11 mouse cellular contexts compared by ENCODE assay signal in the genomic region with DNA sequence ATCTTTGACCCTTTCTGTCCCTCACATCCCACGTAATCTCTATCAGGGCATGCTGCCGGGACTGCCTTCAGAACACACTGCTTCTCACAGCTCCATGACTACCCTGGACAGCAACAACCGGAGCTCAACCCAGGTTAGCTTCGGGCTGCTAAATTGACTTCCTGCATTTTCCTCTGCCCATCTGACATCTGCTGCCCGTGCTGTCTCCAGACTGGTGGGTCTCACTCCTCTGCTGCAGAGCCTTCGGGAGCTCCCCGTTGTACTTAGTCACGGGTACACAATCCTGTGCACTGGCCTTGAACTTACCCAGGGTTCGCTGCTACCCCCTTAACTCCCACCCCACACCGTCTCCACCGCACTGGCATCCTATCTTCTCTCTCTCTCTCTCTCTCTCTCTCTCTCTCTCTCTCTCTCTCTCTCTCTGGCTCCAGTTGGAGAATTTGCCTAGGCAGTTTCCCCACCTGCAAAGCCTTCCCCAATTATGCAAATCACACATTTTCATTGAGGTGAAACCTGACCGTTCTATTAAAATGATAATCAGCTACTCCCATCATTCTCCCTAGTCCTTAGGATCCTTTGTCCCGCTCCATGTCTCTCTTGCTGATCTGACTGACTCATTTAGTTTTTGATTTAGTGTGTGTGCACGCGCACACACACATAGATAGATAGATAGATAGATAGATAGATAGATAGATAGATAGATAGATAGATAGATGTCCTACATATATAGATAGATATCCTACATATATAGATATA.
A peak's percentile ranks its signal among the peaks of the same experiment; 100 is the strongest.
DNase-seq lines count a peak whose midpoint lies in the region; ATAC-seq lines count a peak whose summit lies in the region.
"Had no signal": no experiment of that assay in that cellular context is flagged by ENCODE, and none has a peak within 500 bp of the region (broad histone marks: within the 10 kb centered on the region; RNA-seq: fewer than 3 reads in every experiment).

No protein-coding gene starts in this region.

- peak overlapping the region; percentile 32 for H3K27ac ChIP-seq in hindbrain, embryonic 14.5 days
- peak overlapping the region; percentile 18; the same call in 1 of the 2 replicates for H3K27ac ChIP-seq in neural tube, embryonic 14.5 days (ENCODE audit: low read depth, low read length)
- H3K27ac ChIP-seq: limb, embryonic 12.5 days had no signal

- H3K9ac ChIP-seq in hindbrain, embryonic 14.5 days = no peak overlapping the region
- H3K9ac ChIP-seq in neural tube, embryonic 14.5 days (replicated peaks; ENCODE audit: low read depth, low read length) = no peak overlapping the region
- H3K9ac ChIP-seq: limb, embryonic 12.5 days had no signal

- peaks cover 20% of the 10 kb centered on the region for H3K4me1 ChIP-seq in hindbrain, embryonic 14.5 days (replicated peaks; ENCODE audit: control insufficient read depth, insufficient read depth, low read length)
- H3K4me1 ChIP-seq in neural tube, embryonic 14.5 days (ENCODE audit: control insufficient read depth, insufficient read depth, low read length) = peaks cover 8% of the 10 kb centered on the region; the same call in 1 of the 2 replicates

- peak; percentile 8 to 28 for DNase-seq in kidney, postnatal 4 days
- DNase-seq in kidney, postnatal 14 days = no peak
- DNase-seq in embryo, embryonic 11.5 days (ENCODE audit: low read depth, low spot score) = peak; percentile 31
- DNase-seq in hindbrain, embryonic 14.5 days (ENCODE audit: low spot score) = no peak
- no peak for DNase-seq in layer of hippocampus, adult 9-11 months
- no peak for DNase-seq in layer of hippocampus, postnatal 14 days (ENCODE audit: low spot score in 2 of 2)
- DNase-seq: cerebellum, adult 11-12 months; thymus, adult 2 months had no signal

- peak; percentile 78; the same call in 1 of the 2 replicates for ATAC-seq in hindbrain, embryonic 14.5 days (ENCODE audit: low FRiP score)
- ATAC-seq in neural tube, embryonic 14.5 days (ENCODE audit: low read depth) = peak; percentile 81
- ATAC-seq in activated CD4-positive, CD25-positive, alpha-beta regulatory T cell, adult 4 months = no peak

- H3K4me3 ChIP-seq in hindbrain, embryonic 14.5 days (replicated peaks; ENCODE audit: low read length) = no peak overlapping the region
- H3K4me3 ChIP-seq in neural tube, embryonic 14.5 days (ENCODE audit: low read depth, low read length) = no peak overlapping the region
- H3K4me3 ChIP-seq: limb, embryonic 12.5 days had no signal

- 7% methylated on average over 15 of the region's 15 CpGs for WGBS in hindbrain, embryonic 14.5 days
- WGBS in neural tube, embryonic 14.5 days = 6% methylated on average over 15 of the region's 15 CpGs

- H3K9me3 ChIP-seq in hindbrain, embryonic 14.5 days (ENCODE audit: control insufficient read depth, low read length) = no peaks in the 10 kb centered on the region
- H3K9me3 ChIP-seq in neural tube, embryonic 14.5 days (ENCODE audit: control insufficient read depth, low read length) = no peaks in the 10 kb centered on the region
- H3K9me3 ChIP-seq: limb, embryonic 12.5 days had no signal

- peak overlapping the region; percentile 18 for H3K4me2 ChIP-seq in hindbrain, embryonic 14.5 days (replicated peaks)
- 0 out of 2 replicates have a peak overlapping the region, but pooled peaks have one; percentile 19 for H3K4me2 ChIP-seq in neural tube, embryonic 14.5 days (ENCODE audit: low read depth, low read length)
- H3K4me2 ChIP-seq: limb, embryonic 12.5 days had no signal

- no peaks in the 10 kb centered on the region for H3K36me3 ChIP-seq in hindbrain, embryonic 14.5 days (replicated peaks; ENCODE audit: control insufficient read depth, insufficient read depth)
- no peaks in the 10 kb centered on the region for H3K36me3 ChIP-seq in neural tube, embryonic 14.5 days (ENCODE audit: control insufficient read depth, insufficient read depth, low read length)
- H3K36me3 ChIP-seq: limb, embryonic 12.5 days had no signal

- H3K27me3 ChIP-seq in hindbrain, embryonic 14.5 days (ENCODE audit: control insufficient read depth, insufficient read depth, low read length) = no peaks in the 10 kb centered on the region
- H3K27me3 ChIP-seq in neural tube, embryonic 14.5 days (ENCODE audit: control insufficient read depth, insufficient read depth, low read length) = no peaks in the 10 kb centered on the region

Comparison
In these comparisons a context has a peak if more than half of its experiments do, and no peak if none do; other contexts are left out.
1. DNase-seq: peak in kidney, postnatal 4 days (2 of 2) and embryo, embryonic 11.5 days (single experiment); none in kidney, postnatal 14 days (single experiment), hindbrain, embryonic 14.5 days (single experiment), layer of hippocampus, adult 9-11 months (single experiment) and layer of hippocampus, postnatal 14 days (0 of 2).